Mouse (Mus musculus): ENCODE measurements around the gene Nos1ap.

The Nos1ap gene

GRCm38 (mm10) chr1:170466099-170467009, 123.3 kb downstream of the Nos1ap start:
- DNase-seq (ENCODE audit: extremely low read depth, low read depth) = no peak

- no peak for DNase-seq (ENCODE audit: extremely low read depth, low read depth)
Measured at GRCm38 (mm10) chr1:170462140-170462539, 127.5 kb downstream of the Nos1ap start.

- no peak for DNase-seq (ENCODE audit: extremely low read depth, low read depth)
Measured at GRCm38 (mm10) chr1:170459896-170460602, 129.6 kb downstream of the Nos1ap start.

GRCm38 (mm10) chr1:170457673-170458072, 132.0 kb downstream of the Nos1ap start:
- no peak for DNase-seq (ENCODE audit: extremely low read depth, low read depth)

GRCm38 (mm10) chr1:170455910-170456700, 133.6 kb downstream of the Nos1ap start:
- no peak for DNase-seq (ENCODE audit: extremely low read depth, low read depth)

GRCm38 (mm10) chr1:170455387-170455786, 134.3 kb downstream of the Nos1ap start:
- no peak for DNase-seq (ENCODE audit: extremely low read depth, low read depth)

- no peak for DNase-seq (ENCODE audit: extremely low read depth, low read depth)
Measured at GRCm38 (mm10) chr1:170453455-170453854, 136.2 kb downstream of the Nos1ap start.

- DNase-seq (ENCODE audit: extremely low read depth, low read depth) = no peak
Measured at GRCm38 (mm10) chr1:170448244-170448643, 141.4 kb downstream of the Nos1ap start.

GRCm38 (mm10) chr1:170445458-170445857, 144.2 kb downstream of the Nos1ap start:
- DNase-seq (ENCODE audit: extremely low read depth, low read depth) = no peak

GRCm38 (mm10) chr1:170440367-170440766, 149.3 kb downstream of the Nos1ap start:
- no peak for DNase-seq (ENCODE audit: extremely low read depth, low read depth)

- DNase-seq (ENCODE audit: extremely low read depth, low read depth) = no peak
Measured at GRCm38 (mm10) chr1:170438471-170439151, 151.1 kb downstream of the Nos1ap start.

- no peak for DNase-seq (ENCODE audit: extremely low read depth, low read depth)
Measured at GRCm38 (mm10) chr1:170434146-170434545, 155.5 kb downstream of the Nos1ap start.

- DNase-seq (ENCODE audit: extremely low read depth, low read depth) = no peak
Measured at GRCm38 (mm10) chr1:170433661-170434060, 156.0 kb downstream of the Nos1ap start.

GRCm38 (mm10) chr1:170432288-170432687, 157.4 kb downstream of the Nos1ap start:
- no peak for DNase-seq (ENCODE audit: extremely low read depth, low read depth)

- DNase-seq (ENCODE audit: extremely low read depth, low read depth) = no peak
Measured at GRCm38 (mm10) chr1:170431312-170431711, 158.3 kb downstream of the Nos1ap start.

- DNase-seq (ENCODE audit: extremely low read depth, low read depth) = no peak
Measured at GRCm38 (mm10) chr1:170430660-170431059, 159.0 kb downstream of the Nos1ap start.

GRCm38 (mm10) chr1:170429656-170430055, 160.0 kb downstream of the Nos1ap start:
- DNase-seq (ENCODE audit: extremely low read depth, low read depth) = no peak

GRCm38 (mm10) chr1:170428141-170428540, 161.5 kb downstream of the Nos1ap start:
- DNase-seq (ENCODE audit: extremely low read depth, low read depth) = no peak

GRCm38 (mm10) chr1:170424258-170424889, 165.3 kb downstream of the Nos1ap start:
- DNase-seq (ENCODE audit: extremely low read depth, low read depth) = no peak

- DNase-seq (ENCODE audit: extremely low read depth, low read depth) = no peak
Measured at GRCm38 (mm10) chr1:170423048-170423447, 166.6 kb downstream of the Nos1ap start.

GRCm38 (mm10) chr1:170422188-170422587, 167.5 kb downstream of the Nos1ap start:
- no peak for DNase-seq (ENCODE audit: extremely low read depth, low read depth)

Measured in MEL-GATA-1-ER (cell line).